Mouse (Mus musculus): ENCODE results near the gene Ap1s2.

DNA sequence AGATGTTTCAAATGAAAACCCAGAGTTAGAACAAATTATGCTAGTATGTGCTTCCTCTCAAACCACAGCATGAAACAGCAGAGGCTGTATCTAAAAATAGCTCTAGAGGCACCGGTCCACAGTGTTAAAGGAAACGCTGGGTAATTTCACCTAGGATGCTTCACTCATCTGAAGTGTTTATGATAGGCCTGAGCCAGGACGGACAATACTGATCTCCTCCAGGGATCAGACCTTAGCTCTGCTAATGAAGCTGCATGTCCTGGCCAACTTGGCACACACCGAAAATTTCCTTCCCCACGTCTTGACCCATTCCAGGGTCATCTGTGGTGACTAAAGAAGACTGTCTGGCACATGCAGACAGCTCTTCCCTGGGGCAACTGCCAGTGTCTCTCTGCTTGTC is 29.4 kb upstream of the Ap1s2 start:
- no peak for TF ChIP-seq USF1 (IDR thresholded peaks at IDR 0.05; ENCODE audit: low read depth)
- TF ChIP-seq POLR2A (IDR thresholded peaks at IDR 0.05; ENCODE audit: insufficient read length, low read depth): no peak
- no peak for TF ChIP-seq MYOG (IDR thresholded peaks at IDR 0.05; ENCODE audit: control insufficient read depth in 1 of 3, insufficient read depth in 1 of 3, insufficient read length in 2 of 3, low read depth in 2 of 3)
- no peak for TF ChIP-seq POLR2AphosphoS2 (IDR thresholded peaks at IDR 0.05; ENCODE audit: insufficient read length, low read depth)
- TF ChIP-seq REST (IDR thresholded peaks at IDR 0.05; ENCODE audit: insufficient read depth, insufficient read length): no peak
- no peak for TF ChIP-seq SRF (IDR thresholded peaks at IDR 0.05; ENCODE audit: control insufficient read depth, insufficient read length, low read depth)
- no peak for TF ChIP-seq MAX (IDR thresholded peaks at IDR 0.05; ENCODE audit: low read depth)
- no peak for TF ChIP-seq TCF12 (IDR thresholded peaks at IDR 0.05; ENCODE audit: insufficient read depth, poor library complexity, severe bottlenecking)
